Mouse (Mus musculus) layer of hippocampus, adult 8-10 months (tissue): Measurements from ENCODE around the gene Olfr560. TPM values are rescaled to one million over a fixed set of nuclear protein-coding genes. Genes with fewer than 3 reads are reported as not detected.

Source experiments
- DNase-seq, 2 experiments: peaks; one replicate each; pipeline ENCODE4 v3.0.0; 2022; ENCODE audit warnings: low spot score in 2 of 2
- total RNA-seq, 4 experiments: library from RNA; stranded (reverse); gene quantifications; 2 replicates each; pipeline ENCODE4 v1.2.4; 2022

Gene Olfr560
- not detected for total RNA-seq

DNA sequence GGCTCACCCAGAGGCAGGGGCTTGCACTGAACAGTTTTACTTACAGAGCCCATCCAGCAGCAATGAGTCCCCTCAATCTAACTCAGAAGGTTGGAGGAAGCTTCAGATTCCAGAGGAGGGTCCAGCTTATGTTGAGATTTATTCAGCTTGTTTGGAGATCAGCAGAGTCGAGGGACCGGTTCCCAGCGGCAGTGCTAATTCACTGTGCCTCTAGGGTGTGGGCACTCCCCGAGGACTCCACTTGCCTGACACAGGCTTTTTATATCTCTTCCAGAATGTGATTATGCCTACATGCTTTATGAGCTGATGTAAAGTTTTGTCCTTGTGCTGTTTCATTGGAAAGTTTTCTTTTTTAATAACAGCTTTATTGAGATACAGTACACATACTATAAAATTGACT is at the start of gene Olfr560, which contains the start of gene Olfr78:
Olfr560 (minus strand) TSS at position 101 of the 400 bp plus-strand sequence.
Olfr78 (minus strand) TSS at position 206 of the 400 bp plus-strand sequence.
- no peak for DNase-seq

DNA sequence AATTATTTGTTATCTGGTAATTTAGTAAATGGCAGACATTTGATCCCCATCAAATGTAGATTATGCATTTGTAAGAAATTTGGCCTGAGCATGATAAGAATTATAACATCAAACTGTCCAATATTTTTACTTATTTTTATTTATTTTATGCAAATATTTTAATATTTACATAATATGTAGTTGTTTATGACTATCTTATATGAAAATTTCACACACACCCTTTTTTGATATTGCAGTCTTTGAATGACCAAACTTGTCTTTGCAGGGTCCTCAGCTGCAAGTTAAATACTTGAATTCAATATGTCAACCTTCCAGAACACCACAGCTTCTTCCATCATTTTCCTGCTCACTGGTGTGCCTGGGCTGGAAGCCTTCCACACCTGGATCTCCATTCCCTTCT is 44.0 kb upstream of the Olfr560 start, which contains the start of gene Olfr564:
Olfr564 (plus strand) TSS at position 301 of the 400 bp plus-strand sequence.
- DNase-seq, result no peak

DNA sequence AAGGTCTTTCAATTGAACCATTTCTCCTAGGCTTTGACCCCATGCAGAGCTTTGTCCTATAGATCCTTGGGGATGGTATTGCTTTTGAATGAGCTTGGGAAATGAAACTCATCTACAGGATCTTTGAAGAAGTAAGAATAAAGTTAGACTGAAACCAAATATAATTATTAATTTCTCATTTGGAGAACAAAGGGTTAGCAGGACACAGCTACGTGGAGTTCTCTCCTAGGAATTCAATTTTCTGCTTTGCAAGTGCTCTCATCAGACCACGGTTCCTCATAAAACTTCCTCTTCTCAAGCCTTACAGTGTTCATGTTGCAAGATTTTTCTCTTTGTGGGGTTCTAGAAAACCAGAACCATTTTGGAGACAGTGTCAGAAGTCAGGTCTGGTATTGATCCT is 11.8 kb upstream of the Olfr560 start, which contains the start of gene Olfr561:
Olfr561 (plus strand) TSS at position 301 of the 400 bp plus-strand sequence.
- DNase-seq, result no peak

DNA sequence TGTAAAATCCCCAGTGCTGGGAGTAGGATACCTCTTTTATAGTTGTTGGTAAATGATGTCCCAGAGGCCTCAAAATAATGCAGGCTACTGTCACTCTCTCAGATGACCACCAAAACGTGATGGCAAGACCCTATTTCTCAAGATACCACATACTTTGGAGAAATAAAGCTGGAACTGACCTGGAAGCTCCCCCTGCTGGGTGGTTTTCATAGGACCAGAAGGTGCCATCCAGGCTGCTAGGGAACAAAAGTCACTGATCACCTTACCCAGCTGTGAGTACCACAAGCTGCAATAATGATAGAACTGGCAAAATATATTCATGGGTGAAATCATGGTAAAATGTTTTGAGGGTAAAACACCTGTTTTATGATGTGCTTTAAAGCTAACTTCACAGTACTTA is 7.1 kb downstream of the Olfr560 start:
- DNase-seq, result no peak

DNA sequence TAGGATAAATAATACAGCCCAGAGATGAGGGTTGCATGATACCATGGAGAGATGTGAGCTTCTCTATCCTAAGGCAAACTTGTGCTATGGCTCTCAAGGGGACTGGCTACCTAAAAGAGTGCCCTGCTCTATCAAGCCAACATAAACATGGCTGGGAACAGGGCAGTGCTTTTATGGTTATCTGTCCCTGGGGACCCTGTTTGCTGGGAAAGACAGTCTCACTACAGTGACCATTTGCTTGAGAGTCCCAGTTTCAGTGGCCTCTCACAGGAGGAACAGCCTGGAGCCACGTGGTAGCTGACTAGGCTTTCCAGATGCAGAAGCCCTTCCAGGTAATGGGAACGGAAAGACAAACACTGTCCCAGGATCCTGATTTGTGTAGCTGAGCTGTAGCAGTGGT is 21.5 kb downstream of the Olfr560 start:
- no peak for DNase-seq

DNA sequence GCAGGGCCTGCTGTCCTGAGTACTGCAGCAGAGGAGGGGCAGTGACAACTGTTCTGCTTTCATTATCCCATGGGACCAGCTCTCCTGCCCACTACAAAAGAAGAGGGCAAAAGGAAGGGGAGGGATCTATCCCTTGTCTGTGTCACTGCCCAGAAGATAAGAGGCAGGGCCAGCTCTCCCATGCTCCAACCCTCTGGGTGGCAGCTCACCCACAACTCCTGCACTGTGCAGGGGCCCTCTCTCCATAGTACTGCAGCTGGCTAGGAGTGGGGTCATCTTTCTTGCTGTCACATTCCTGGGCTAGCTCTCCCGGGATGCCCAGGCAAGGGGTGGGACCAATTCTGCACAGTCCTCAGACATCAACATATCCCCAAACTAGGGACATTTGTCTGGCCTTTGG is 25.4 kb downstream of the Olfr560 start:
- no peak for DNase-seq

DNA sequence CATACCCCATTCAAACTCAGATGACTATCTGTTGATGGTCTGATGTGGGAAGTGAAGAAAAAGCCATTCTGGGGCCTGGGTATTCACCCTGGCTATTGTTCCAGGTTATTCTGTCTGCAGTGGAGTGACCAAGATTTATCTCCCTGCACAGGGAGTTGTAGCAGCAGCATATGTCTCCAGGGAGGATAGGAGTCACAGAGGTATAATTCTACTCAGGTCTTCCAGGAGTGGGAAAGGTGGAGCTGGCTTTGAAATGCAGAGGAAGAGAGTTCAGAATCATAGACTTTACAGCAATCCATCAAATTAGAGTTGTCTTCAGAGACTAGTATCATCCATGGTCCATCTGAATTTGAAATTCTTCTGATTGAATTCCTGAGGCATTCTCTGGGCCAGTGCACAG is 31.8 kb downstream of the Olfr560 start, which contains the start of gene Olfr559:
Olfr559 (minus strand) TSS at position 101 of the 400 bp plus-strand sequence.
- DNase-seq, result no peak

DNA sequence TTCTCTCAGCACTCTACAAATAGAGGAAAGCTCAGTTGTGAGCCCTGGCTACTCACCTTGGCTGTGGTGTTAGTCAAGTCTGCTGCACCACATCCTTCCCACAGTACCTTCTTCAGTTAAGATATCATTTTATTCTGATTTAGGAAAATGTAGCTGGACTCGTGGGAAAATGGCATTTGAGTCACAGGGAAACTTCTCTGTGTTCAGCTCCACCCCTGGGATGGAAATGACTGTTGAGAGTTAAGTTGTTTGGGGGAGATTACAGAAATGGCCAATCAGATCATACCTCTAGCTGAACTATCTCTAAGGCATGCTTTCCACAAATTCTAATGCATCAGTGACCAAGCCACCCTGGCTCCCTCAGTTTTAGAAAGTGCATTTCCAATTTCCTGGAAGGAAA is 40.2 kb downstream of the Olfr560 start, which contains the start of gene Olfr33:
Olfr33 (minus strand) TSS at position 101 of the 400 bp plus-strand sequence.
- no peak for DNase-seq

DNA sequence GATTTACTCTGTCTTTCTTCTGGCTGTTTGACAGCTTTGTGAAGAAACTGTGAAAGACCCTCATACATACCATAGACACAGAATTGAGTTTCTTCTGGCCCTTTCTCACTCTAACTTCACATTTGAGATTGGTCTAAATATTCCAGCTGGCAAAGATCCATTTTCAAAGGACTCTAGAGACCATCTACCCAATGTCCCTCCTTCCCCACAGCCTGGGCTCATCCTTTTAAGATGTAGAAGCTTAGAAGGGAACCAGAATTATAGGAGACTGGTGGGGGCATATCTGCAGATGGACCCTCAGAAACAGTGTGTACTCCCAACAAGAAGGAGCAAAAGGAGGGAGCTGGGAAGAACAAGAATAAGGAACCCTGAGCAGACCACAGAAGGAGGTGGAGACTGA is 57.3 kb downstream of the Olfr560 start, which contains the start of gene Olfr558:
Olfr558 (plus strand) TSS at position 301 of the 400 bp plus-strand sequence.
- no peak for DNase-seq

Other genes starting within 250 kb of the Olfr560 start
- gene Olfr547, start 224.6 kb downstream of the Olfr560 start, total RNA-seq, result not detected
- gene Olfr548-ps1, start 218.5 kb downstream of the Olfr560 start, total RNA-seq, result not detected
- gene Olfr549, start 209.5 kb downstream of the Olfr560 start, total RNA-seq, result not detected
- gene Trim21, start 193.9 kb downstream of the Olfr560 start, total RNA-seq, result 1 to 10 TPM; 3.5 to 5.9 (median 4.8) TPM
- gene Olfr550, start 187.9 kb downstream of the Olfr560 start, total RNA-seq, result 1 to 10 TPM; 1.3 to 3.4 (median 2.2) TPM
- gene Olfr551, start 167.5 kb downstream of the Olfr560 start, total RNA-seq, result not detected
- gene Olfr552, start 161.6 kb downstream of the Olfr560 start, total RNA-seq, result under 1 TPM; 0.14 to 0.33 (median 0.18) TPM
- gene Olfr553, start 141.1 kb downstream of the Olfr560 start, total RNA-seq, result not detected
- gene Olfr554, start 120.9 kb downstream of the Olfr560 start, total RNA-seq, result under 1 TPM in 1 of 4 experiments, not detected in 3; 0.24 TPM
- not detected for gene Olfr555, start 100.5 kb downstream of the Olfr560 start, total RNA-seq
- gene Olfr556, start 94.5 kb downstream of the Olfr560 start, total RNA-seq, result under 1 TPM in 1 of 4 experiments, not detected in 3; 0.19 TPM
- gene Trim68, start 72.0 kb downstream of the Olfr560 start, total RNA-seq, result 1 to 10 TPM; 6.8 to 8.6 (median 8.0) TPM
- gene Olfr557, start 63.5 kb downstream of the Olfr560 start, total RNA-seq, result under 1 TPM; 0.12 to 0.85 (median 0.17) TPM
- under 1 TPM; 0.31 to 0.49 (median 0.39) TPM for gene Olfr558, start 57.2 kb downstream of the Olfr560 start, total RNA-seq
- not detected for gene Olfr33, start 40.3 kb downstream of the Olfr560 start, total RNA-seq
- gene Olfr559, start 31.9 kb downstream of the Olfr560 start, total RNA-seq, result not detected
- under 1 TPM in 3 of 4 experiments, not detected in 1; 0.13 to 0.37 (median 0.16) TPM for gene Olfr78, start 105 bp upstream of the Olfr560 start, total RNA-seq
- gene Olfr561, start 11.9 kb upstream of the Olfr560 start, total RNA-seq, result not detected
- under 1 TPM in 3 of 4 experiments, not detected in 1; 0.40 to 0.68 (median 0.51) TPM for gene Olfr564, start 44.1 kb upstream of the Olfr560 start, total RNA-seq
- gene Olfr566, start 99.4 kb upstream of the Olfr560 start, total RNA-seq, result not detected
- not detected for gene Olfr568, start 117.8 kb upstream of the Olfr560 start, total RNA-seq
- not detected for gene Olfr569, start 131.5 kb upstream of the Olfr560 start, total RNA-seq
- gene Olfr570, start 135.2 kb upstream of the Olfr560 start, total RNA-seq, result not detected
- not detected for gene Olfr571, start 158.2 kb upstream of the Olfr560 start, total RNA-seq
- not detected for gene Olfr572, start 165.0 kb upstream of the Olfr560 start, total RNA-seq
- not detected for gene Olfr573-ps1, start 183.2 kb upstream of the Olfr560 start, total RNA-seq
- not detected for gene Olfr574, start 189.1 kb upstream of the Olfr560 start, total RNA-seq
- not detected for gene Olfr575, start 199.4 kb upstream of the Olfr560 start, total RNA-seq
- gene Olfr576, start 203.3 kb upstream of the Olfr560 start, total RNA-seq, result not detected
- not detected for gene Olfr577, start 216.6 kb upstream of the Olfr560 start, total RNA-seq
- gene Olfr578, start 230.0 kb upstream of the Olfr560 start, total RNA-seq, result not detected